10 mouse cellular contexts compared by ENCODE assay signal in genomic region chr6:85293255-85294003, GRCm38 (mm10). TPM values are rescaled to one million over a fixed set of nuclear protein-coding genes. Genes with fewer than 3 reads are reported as not detected.
DNase-seq lines count a peak whose midpoint lies in the region; ATAC-seq and TF ChIP-seq lines count a peak whose summit lies in the region.
"Had no signal": no experiment of that assay in that cellular context is flagged by ENCODE, and none has a peak within 500 bp of the region (broad histone marks: within the 10 kb centered on the region; RNA-seq: fewer than 3 reads in every experiment).

No protein-coding gene starts in this region.

- no peaks in the 10 kb centered on the region for H3K36me3 ChIP-seq in hindbrain, embryonic 13.5 days
- H3K36me3 ChIP-seq in splenic B cell, adult 2 months (ENCODE audit: control insufficient read depth, insufficient read depth, low read length, poor library complexity, severe bottlenecking), result no peaks in the 10 kb centered on the region
- H3K36me3 ChIP-seq: heart, embryonic 15.5 days had no signal

- no peak for TF ChIP-seq POLR2A in brain, embryonic 14.5 days (IDR thresholded peaks at IDR 0.05; ENCODE audit: borderline replicate concordance, extremely low read depth, insufficient read depth, insufficient read length, poor library complexity, severe bottlenecking)

- ATAC-seq in hindbrain, embryonic 13.5 days (ENCODE audit: low FRiP score), result no peak

- peaks cover 24% of the 10 kb centered on the region for H3K4me1 ChIP-seq in hindbrain, embryonic 13.5 days (replicated peaks)

- H3K27me3 ChIP-seq in hindbrain, embryonic 13.5 days, result no peaks in the 10 kb centered on the region
- H3K27me3 ChIP-seq in splenic B cell, adult 2 months (ENCODE audit: control insufficient read depth, insufficient read depth, low read length, poor library complexity, severe bottlenecking), result no peaks in the 10 kb centered on the region
- H3K27me3 ChIP-seq: heart, embryonic 15.5 days had no signal

- TF ChIP-seq CTCF in layer of hippocampus, adult 2 months (conservative IDR thresholded peaks at IDR 0.05), result no peak
- no peak for TF ChIP-seq CTCF in brain, embryonic 14.5 days (IDR thresholded peaks at IDR 0.05; ENCODE audit: borderline replicate concordance, extremely low read depth, insufficient read depth, insufficient read length)

- DNase-seq in layer of hippocampus, adult 2 months (ENCODE audit: low spot score in 2 of 2), result no peak
- DNase-seq in layer of hippocampus, adult 9-10 months (ENCODE audit: low spot score), result no peak
- peak; percentile 91 for DNase-seq in brain, embryonic 14.5 days (ENCODE audit: low read depth)
- DNase-seq in lung, postnatal 4 days, result peak; percentile 54 to 57
- DNase-seq in splenic B cell, adult 2 months (ENCODE audit: low read depth, low spot score), result peak; percentile 82
- no peak for DNase-seq in gastrocnemius, postnatal 10 days
- DNase-seq in urinary bladder, postnatal 14 days (ENCODE audit: low spot score), result no peak

- WGBS in hindbrain, embryonic 13.5 days, result 47% methylated on average over 10 of the region's 10 CpGs

- peak overlapping the region; percentile 29; the same call in 1 of the 2 replicates for H3K9ac ChIP-seq in hindbrain, embryonic 13.5 days
- H3K9ac ChIP-seq: heart, embryonic 15.5 days had no signal

- H3K4me3 ChIP-seq in layer of hippocampus, adult 2 months, result no peak overlapping the region
- H3K4me3 ChIP-seq in hindbrain, embryonic 13.5 days, result no peak overlapping the region
- H3K4me3 ChIP-seq: heart, embryonic 15.5 days; megakaryocyte, embryonic 14.5 days had no signal

- H3K4me2 ChIP-seq in hindbrain, embryonic 13.5 days, result no peak overlapping the region
- H3K4me2 ChIP-seq: heart, embryonic 15.5 days had no signal

- peak overlapping the region; percentile 50 for H3K27ac ChIP-seq in layer of hippocampus, adult 2 months
- peak overlapping the region; percentile 60 for H3K27ac ChIP-seq in hindbrain, embryonic 13.5 days
- H3K27ac ChIP-seq: heart, embryonic 15.5 days had no signal

- no peaks in the 10 kb centered on the region for H3K9me3 ChIP-seq in hindbrain, embryonic 13.5 days
- H3K9me3 ChIP-seq: heart, embryonic 15.5 days had no signal

RNA-seq across cellular contexts. Expression of gene Sfxn5, which starts 39.8 kb away (rescaled TPM):
- 100 to 1,000 TPM; 167 to 175 TPM for total RNA-seq in layer of hippocampus, adult 2 months (2021)
- polyA plus RNA-seq in brain, embryonic 14.5 days (2012; rRNA removed), result 15.1 and 17.5 TPM in 2 replicates
- polyA plus RNA-seq in hindbrain, embryonic 13.5 days (2015; fragmentation: Nextera tagmentation; extraction: Ambion mirVana), result 18.3 and 19.6 TPM in 2 replicates
- 1 to 10 TPM; 2.8 to 5.1 TPM for total RNA-seq in gastrocnemius, postnatal 10 days (2021)

Comparison
In these comparisons a context has a peak if more than half of its experiments do, and no peak if none do; other contexts are left out.
1. DNase-seq: peak in brain, embryonic 14.5 days (single experiment), lung, postnatal 4 days (2 of 2) and splenic B cell, adult 2 months (single experiment); none in layer of hippocampus, adult 2 months (0 of 2), layer of hippocampus, adult 9-10 months (single experiment), gastrocnemius, postnatal 10 days (single experiment) and urinary bladder, postnatal 14 days (single experiment).
2. RNA of gene Sfxn5, which starts 39.8 kb away (total RNA-seq): 167 to 175 TPM in layer of hippocampus, adult 2 months; 2.8 to 5.1 TPM in gastrocnemius, postnatal 10 days; every median in the first group is over 10 times any median in the second.